9 mouse cellular contexts compared by ENCODE assay signal in the genomic region with DNA sequence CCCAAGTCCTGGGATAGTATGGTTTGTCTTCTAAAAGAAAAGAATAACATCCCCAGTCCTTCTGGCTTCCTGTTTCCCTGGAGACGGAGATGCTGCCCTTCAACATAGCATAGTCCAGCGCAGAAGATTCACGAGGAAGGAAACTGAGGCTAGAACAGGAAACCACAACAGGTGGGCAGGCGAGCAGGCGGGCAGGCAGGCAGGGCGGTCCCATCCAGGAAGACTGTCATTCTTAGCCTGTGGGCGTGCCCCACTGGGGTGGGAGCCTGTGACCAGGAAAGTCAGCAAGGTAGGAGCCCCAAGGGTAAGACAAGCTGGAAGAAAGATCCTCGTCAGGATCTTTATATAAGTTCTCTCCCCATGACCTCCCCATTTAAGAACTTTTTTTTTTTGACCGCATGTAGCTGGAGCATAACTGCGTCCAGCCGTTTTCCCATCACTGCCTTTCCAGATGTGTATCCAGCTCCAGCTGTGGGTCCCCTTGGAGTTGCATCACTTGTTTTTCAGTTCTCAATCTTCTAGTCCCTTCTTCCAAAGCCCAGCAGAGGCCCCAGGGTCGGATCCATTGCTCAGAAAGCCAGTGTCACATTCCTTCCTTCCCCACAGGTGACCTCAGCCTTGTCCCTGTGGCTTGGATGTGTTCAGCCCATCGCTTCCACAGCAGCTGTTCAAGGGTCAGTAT. TPM values are rescaled to one million over a fixed set of nuclear protein-coding genes. Genes with fewer than 3 reads are reported as not detected.
DNase-seq lines count a peak whose midpoint lies in the region; ATAC-seq and TF ChIP-seq lines count a peak whose summit lies in the region.
"Had no signal": no experiment of that assay in that cellular context is flagged by ENCODE, and none has a peak within 500 bp of the region (broad histone marks: within the 10 kb centered on the region; RNA-seq: fewer than 3 reads in every experiment).

No protein-coding gene starts in this region.

- H3K9ac ChIP-seq in hindbrain, embryonic 13.5 days = no peak overlapping the region
- H3K9ac ChIP-seq: hindbrain, embryonic 15.5 days had no signal

- H3K9me3 ChIP-seq in hindbrain, embryonic 13.5 days = no peaks in the 10 kb centered on the region
- H3K9me3 ChIP-seq: hindbrain, embryonic 15.5 days had no signal

- no peak overlapping the region for H3K27ac ChIP-seq in testis, adult 2 months (ENCODE audit: control insufficient read depth, insufficient read depth, low read depth, low read length)
- no peak overlapping the region; the same call in 1 of the 2 replicates for H3K27ac ChIP-seq in hindbrain, embryonic 13.5 days
- H3K27ac ChIP-seq: hindbrain, embryonic 15.5 days had no signal

- 68% methylated on average over 13 of the region's 13 CpGs for WGBS in hindbrain, embryonic 13.5 days

- H3K4me2 ChIP-seq in hindbrain, embryonic 13.5 days = no peak overlapping the region
- H3K4me2 ChIP-seq: hindbrain, embryonic 15.5 days had no signal

- no peaks in the 10 kb centered on the region for H3K36me3 ChIP-seq in testis, adult 2 months (ENCODE audit: control insufficient read depth, insufficient read depth, low read length)
- H3K36me3 ChIP-seq in hindbrain, embryonic 13.5 days = peaks cover 32% of the 10 kb centered on the region

- DNase-seq in testis, postnatal 14 days (ENCODE audit: low spot score) = no peak
- DNase-seq in heart, adult 9 months (ENCODE audit: low spot score in 2 of 2) = peak; percentile 57 to 72
- peak; percentile 23 to 50 for DNase-seq in lung, postnatal 4 days
- DNase-seq in thymus, postnatal 4 days = peak; percentile 55
- DNase-seq in adrenal gland, adult (ENCODE audit: inconsistent age in 2 of 2, low spot score in 1 of 2) = no peak
- no peak for DNase-seq in kidney, adult 8-10 months

- no peaks in the 10 kb centered on the region for H3K27me3 ChIP-seq in testis, adult 2 months (ENCODE audit: control insufficient read depth, insufficient read depth, low read length)
- H3K27me3 ChIP-seq in hindbrain, embryonic 13.5 days = no peaks in the 10 kb centered on the region
- H3K27me3 ChIP-seq: hindbrain, embryonic 15.5 days had no signal

- no peaks in the 10 kb centered on the region; the same call in 1 of the 2 replicates for H3K4me1 ChIP-seq in testis, adult 2 months (ENCODE audit: control insufficient read depth, insufficient read depth, low read length)
- peaks cover 13% of the 10 kb centered on the region for H3K4me1 ChIP-seq in hindbrain, embryonic 13.5 days (replicated peaks)

- peak overlapping the region; percentile 56 for H3K4me3 ChIP-seq in testis, adult 2 months (ENCODE audit: control insufficient read depth, low read depth, low read length)
- H3K4me3 ChIP-seq in hindbrain, embryonic 13.5 days = no peak overlapping the region
- H3K4me3 ChIP-seq: hindbrain, embryonic 15.5 days had no signal

- TF ChIP-seq CTCF in testis, adult 2 months (IDR thresholded peaks at IDR 0.05; ENCODE audit: control insufficient read depth, insufficient read depth, insufficient replicate concordance, low read depth, low read length) = no peak

- no peak for TF ChIP-seq POLR2A in testis, adult 2 months (IDR thresholded peaks at IDR 0.05; ENCODE audit: control insufficient read depth, low read depth, low read length)

- no peak for ATAC-seq in hindbrain, embryonic 13.5 days (ENCODE audit: low FRiP score)

RNA-seq across cellular contexts. Expression of a gene that starts 13.0 kb away (rescaled TPM):
- polyA plus RNA-seq in testis, adult 2 months (2012; rRNA removed) = 4.3 and 5.9 TPM in 2 replicates
- 1.3 and 2.0 TPM in 2 replicates for polyA plus RNA-seq in hindbrain, embryonic 13.5 days (2015; fragmentation: Nextera tagmentation; extraction: Ambion mirVana)

RNA-seq across cellular contexts. Expression of a gene that starts 35.9 kb away (rescaled TPM):
- 42.0 and 42.5 TPM in 2 replicates for polyA plus RNA-seq in testis, adult 2 months (2012; rRNA removed)
- 108 and 111 TPM in 2 replicates for polyA plus RNA-seq in hindbrain, embryonic 13.5 days (2015; fragmentation: Nextera tagmentation; extraction: Ambion mirVana)

RNA-seq across cellular contexts. Expression of a gene that starts 40.5 kb away (rescaled TPM):
- polyA plus RNA-seq in testis, adult 2 months (2012; rRNA removed) = 12.2 and 13.1 TPM in 2 replicates
- polyA plus RNA-seq in hindbrain, embryonic 13.5 days (2015; fragmentation: Nextera tagmentation; extraction: Ambion mirVana) = 106 and 114 TPM in 2 replicates

RNA-seq across cellular contexts. Expression of a gene that starts 43.2 kb away (rescaled TPM):
- polyA plus RNA-seq in testis, adult 2 months (2012; rRNA removed) = 43.5 and 46.5 TPM in 2 replicates
- polyA plus RNA-seq in hindbrain, embryonic 13.5 days (2015; fragmentation: Nextera tagmentation; extraction: Ambion mirVana) = 423 TPM in 2 replicates

RNA-seq across cellular contexts. Expression of a gene that starts 56.2 kb away (rescaled TPM):
- 33.4 and 38.3 TPM in 2 replicates for polyA plus RNA-seq in testis, adult 2 months (2012; rRNA removed)
- 3.8 and 5.3 TPM in 2 replicates for polyA plus RNA-seq in hindbrain, embryonic 13.5 days (2015; fragmentation: Nextera tagmentation; extraction: Ambion mirVana)

Comparison
In these comparisons a context has a peak if more than half of its experiments do, and no peak if none do; other contexts are left out.
1. DNase-seq: peak in heart, adult 9 months (2 of 2), lung, postnatal 4 days (2 of 2) and thymus, postnatal 4 days (single experiment); none in testis, postnatal 14 days (single experiment), adrenal gland, adult (0 of 2) and kidney, adult 8-10 months (0 of 2).